Mouse (Mus musculus) testis, adult 2 months (tissue): ENCODE data around the gene Rap1gap2.

Experiments used
- CTCF ChIP-seq: fragments of 200-500 bp; IDR thresholded peaks from 2 replicates; pipeline ENCODE4 v1.5.1; 2012; ENCODE audit warnings: low read depth, mild to moderate bottlenecking, inconsistent platforms, low read length, moderate library complexity; ENCODE audit not compliant: control insufficient read depth, insufficient read depth, insufficient replicate concordance
- POLR2A ChIP-seq: fragments of 200-500 bp; IDR thresholded peaks from 2 replicates; pipeline ENCODE4 v1.6.1; 2012; ENCODE audit warnings: low read depth, mild to moderate bottlenecking, inconsistent platforms, low read length, moderate library complexity; ENCODE audit not compliant: control insufficient read depth

DNA sequence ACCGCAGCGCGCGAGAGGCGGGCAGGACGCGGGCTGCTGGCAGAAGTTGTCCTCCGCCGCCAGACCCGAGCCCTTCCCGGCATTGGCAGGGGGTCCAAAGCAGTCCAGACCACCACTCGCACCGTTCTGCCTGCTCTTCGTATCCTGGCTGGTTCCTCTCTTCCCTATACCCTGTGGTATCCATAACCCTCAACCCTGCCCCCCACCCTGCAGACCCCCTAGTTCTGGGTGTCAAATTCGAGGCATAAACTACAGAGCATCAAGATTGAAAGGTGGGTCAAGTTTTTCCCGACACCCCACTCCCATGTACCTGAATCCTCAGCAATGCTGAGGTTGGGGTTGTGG is 9.2 kb upstream of the Rap1gap2 start:
- TF ChIP-seq CTCF (no peak), POLR2A (no peak)
